Mouse (Mus musculus): ENCODE data around the gene Clta.

Clta gene

DNA sequence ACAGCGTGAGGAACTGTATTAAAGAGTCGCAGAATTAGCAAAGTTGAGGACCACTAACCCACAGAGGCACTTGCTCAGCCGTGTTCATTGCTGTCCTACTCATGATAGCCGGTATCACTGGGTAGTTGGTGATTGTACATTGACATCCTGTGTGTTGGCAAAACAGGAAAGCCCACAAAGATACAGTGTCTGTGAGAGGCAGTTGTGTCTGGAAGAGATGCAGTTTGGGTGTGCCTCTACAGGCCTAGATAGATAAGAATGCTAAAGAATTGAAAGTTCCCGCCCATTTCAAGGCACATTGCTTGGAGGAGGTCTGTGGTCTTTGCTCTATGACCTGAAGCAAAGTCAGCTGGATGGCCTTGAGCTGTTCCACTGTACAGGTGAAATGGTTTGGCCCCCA, at the start of gene Clta:
Clta (plus strand) TSS at position 327 of the 400 bp plus-strand sequence.
- DNase-seq (ENCODE audit: low read depth, low spot score) = no peak

DNA sequence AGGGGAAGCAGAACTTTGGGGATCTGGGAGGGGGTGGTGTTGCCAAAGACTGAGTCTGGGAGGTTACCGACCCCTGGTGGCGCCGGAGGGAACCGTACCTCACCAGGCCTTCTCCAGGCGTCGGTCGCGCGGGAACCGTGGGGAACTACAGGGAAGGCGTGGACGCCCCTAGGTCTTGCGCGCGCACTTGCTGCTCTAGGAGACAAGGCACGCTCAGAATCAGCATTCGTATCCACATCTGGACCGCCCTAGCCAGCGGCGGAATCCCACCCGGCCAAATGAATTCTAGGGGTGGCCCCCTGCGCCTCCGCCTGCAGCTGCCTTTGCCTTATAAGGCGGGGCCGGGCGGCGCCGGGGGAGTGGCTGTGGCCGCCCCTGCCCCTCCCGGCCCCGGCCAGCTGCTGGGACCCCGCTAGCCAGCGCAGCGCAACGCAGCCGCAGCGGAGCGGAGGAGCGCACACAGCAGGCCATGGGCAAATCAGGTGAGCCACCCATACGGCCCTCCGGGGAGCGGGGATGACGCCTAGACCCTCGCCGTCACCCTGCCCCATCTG, 46.9 kb upstream of the Clta start, which contains the start of gene Glipr2:
Glipr2 (plus strand) TSS at position 110 of the 554 bp plus-strand sequence.
- DNase-seq (ENCODE audit: low read depth, low spot score) = peak; percentile 53

DNA sequence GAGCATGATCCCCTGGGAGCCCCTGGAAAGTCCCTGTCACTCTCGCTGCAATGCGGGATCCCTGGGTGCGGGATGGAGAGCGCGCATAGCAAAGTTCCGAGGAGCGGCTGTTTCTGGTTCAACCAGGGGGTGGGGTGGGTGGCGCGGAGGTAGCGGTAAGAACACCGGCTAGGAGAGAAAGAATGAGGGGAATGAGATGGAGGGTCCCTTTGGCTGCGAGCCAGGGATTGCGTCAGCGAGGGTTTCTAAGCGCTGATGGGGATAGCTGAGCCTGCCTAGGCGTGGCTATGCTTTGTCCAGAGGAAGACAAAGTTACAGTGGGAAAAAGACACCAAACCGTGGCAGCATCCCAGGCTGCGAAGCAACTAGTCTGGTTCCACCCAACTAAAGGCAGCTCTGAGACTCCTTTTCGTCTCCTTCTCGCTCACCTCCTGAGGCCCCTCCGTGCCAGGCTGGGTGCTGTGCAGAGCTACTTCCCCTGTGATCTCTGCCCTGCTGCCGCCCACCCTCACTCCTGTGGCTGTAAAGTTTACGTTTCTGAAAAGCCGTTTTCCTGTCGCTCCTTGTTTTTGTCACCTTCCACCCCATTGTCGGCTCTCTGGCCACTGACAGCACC, 46.3 kb upstream of the Clta start:
- peak; percentile 11 for DNase-seq (ENCODE audit: low read depth, low spot score)

DNA sequence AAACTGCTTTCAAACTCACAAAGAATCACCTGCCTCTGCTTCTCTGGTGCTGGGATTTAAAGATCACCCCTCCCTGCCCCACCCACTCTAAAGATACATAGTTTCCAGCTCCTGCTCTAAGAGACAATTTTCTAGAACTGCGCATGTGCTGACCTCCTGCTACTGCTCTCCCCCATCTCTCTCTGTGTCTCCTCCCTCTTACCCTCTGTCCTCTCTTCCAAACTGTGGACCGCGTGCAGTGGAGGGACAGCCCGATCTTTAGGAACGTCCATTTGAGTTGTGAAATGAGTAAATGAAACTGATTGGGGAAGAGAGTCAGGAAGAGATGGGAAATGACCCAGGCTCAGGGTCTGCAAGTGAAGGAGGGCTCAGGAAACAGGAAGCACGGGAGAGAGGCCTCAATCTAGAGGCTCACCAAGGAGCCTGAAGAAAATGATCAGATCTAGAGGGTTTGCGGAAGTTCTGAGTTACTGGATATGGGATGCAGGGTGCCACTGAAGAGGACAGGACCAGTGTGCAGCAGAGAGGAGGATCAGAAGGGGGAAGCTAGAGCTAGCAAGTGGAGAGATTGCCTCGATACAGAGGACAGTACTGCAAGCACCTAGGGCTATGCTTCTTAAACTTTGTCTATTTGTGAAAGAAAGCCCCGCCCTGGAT, 44.6 kb upstream of the Clta start:
- no peak for DNase-seq (ENCODE audit: low read depth, low spot score)

DNA sequence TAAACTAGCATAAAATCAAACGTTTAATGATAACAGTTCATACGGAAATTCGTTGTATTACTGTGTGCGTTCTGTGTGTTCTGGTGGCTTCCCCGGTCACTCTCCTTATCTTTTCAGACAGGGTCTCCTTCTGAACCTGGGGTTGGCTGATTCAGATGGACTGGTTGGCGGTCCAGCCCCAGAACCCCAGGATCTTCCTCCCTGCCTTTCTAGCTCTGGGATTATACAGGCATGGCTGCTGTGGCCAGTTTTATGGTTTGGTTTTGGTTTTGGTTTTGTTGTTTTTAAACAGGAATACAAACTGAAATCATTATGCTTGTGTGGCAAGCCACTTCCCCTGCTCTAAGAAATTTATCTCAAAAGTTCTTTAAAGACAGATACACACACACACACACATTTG, 44.0 kb upstream of the Clta start:
- no peak for DNase-seq (ENCODE audit: low read depth, low spot score)

DNA sequence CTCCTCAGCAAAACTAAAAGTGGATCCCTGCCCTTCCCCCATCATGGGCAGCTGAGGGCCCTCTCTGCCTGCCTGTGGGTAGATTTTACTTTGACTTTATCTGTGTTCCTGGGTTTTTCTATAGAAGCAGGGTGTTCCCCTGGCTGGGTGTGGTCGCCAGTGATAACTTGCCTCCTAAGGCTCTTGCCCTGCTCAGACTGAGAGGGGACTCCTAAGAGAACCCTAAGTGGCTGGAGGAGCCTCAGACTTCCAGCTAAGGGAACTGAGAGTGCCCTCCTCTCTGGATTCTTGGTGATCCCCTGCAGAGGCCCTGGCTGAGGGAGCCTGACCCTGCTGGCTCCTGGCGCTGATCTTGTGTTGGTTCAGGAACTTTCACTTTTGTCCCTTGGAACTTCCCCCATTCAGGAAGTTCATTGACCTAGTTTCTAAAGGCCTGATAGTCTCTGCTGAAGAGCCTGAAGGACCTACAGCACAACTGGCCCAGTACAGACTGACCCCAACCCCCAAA, 39.9 kb upstream of the Clta start:
- no peak for DNase-seq (ENCODE audit: low read depth, low spot score)

DNA sequence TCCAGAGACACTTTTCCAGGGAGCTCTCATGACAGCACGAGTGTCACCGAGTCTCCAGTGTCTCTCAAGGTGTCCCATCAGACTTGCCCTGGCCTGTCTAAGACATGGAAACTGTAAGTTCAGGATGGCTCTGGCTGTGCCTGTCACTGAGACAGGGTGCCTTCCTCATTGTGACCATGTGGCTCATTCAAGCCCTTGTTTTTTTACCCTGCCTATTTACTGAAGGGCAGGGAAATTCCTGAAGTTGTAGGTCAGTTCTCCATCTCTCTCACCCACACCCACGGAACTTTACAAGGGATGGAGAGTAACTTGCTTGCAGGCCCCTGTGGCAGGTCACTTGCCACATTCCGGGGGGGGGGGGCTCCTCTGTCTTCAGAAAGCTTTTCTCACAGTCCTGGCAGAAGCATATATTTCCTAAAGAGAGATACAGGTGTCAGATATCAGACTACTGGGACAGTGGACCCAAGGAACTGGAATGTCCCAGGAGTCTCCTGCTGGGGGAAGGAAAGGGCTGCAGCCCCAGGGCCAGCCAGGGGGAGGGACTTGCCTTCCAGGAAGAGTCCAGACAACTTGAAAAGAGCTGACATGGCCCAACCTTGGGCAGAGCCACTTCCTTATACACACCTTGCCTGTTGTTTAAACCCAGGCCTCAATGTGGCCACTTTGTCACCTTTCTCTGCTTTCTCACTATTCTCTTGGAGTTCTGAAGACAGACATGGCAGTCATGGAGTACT, 39.1 kb upstream of the Clta start:
- DNase-seq (ENCODE audit: low read depth, low spot score) = no peak

DNA sequence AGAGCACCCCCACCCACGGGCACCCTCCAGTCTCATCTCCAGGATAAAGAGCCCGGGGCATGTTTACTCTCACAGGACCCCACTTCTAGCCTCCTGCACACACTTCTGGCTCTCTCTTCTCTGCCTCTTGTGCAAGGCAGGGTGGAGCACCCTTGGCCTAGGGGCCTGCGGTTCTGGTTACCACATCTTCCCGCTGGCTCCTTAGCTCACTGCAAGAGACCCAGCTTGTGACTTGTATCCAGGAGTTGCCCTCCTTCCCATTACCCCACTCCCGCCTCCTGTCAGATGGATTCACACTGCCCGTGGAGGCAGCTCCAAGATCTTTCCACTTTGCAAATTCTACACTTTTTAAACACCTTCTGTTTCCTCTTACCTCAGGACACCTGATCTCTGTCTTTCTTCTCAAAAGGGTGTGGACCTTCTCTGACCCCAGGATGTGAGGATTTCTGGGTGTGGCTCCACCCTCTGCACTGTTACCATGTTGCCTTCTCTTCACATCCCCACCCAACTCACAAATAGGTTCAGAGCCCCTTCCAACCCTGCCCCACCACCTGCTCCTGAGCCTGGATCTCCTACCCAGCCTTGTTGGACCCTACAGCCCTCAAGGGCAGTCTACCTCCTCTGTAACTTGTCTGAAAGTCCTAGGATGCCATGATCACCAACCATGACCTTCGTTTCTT, 38.3 kb upstream of the Clta start:
- no peak for DNase-seq (ENCODE audit: low read depth, low spot score)

DNA sequence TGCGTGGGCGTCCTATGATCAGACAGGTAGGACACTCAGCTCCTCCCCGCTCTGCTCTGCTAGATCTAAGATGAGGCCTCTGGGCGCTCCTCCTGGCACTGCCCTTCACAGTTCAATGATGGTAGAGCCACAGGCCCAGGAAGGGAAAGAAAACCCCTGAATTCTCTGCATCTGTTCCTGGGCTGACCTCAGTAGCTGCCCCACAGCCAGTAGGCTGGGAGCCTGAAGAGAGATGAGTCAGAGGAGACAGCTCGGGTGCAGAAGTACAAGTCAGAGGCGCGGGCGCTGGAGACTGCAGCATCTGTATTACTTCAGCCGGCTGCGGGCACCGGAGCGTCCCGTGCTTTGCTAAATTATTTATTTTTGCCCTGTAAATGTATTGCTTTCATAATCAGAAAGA, 35.6 kb upstream of the Clta start:
- DNase-seq (ENCODE audit: low read depth, low spot score) = no peak

DNA sequence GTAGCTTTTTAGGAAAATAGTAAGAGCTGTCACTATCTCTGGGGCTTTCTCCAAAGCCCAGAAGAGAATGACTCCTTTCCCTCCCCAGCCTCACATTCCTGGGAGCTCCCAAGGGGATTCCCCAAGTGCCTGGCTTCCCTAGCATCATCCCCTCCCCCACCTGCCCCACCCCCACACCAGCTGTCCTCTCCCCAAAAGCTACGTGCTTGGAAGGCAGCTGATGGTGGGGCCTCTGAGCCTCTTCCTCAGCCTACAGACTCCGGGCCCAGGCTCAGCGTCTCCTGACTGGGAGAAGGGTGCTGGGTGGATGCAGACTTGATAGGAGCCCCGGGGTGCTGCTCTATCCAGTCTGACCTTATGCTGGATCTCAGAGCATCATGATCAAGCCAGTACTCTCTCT, 34.9 kb upstream of the Clta start:
- no peak for DNase-seq (ENCODE audit: low read depth, low spot score)

DNA sequence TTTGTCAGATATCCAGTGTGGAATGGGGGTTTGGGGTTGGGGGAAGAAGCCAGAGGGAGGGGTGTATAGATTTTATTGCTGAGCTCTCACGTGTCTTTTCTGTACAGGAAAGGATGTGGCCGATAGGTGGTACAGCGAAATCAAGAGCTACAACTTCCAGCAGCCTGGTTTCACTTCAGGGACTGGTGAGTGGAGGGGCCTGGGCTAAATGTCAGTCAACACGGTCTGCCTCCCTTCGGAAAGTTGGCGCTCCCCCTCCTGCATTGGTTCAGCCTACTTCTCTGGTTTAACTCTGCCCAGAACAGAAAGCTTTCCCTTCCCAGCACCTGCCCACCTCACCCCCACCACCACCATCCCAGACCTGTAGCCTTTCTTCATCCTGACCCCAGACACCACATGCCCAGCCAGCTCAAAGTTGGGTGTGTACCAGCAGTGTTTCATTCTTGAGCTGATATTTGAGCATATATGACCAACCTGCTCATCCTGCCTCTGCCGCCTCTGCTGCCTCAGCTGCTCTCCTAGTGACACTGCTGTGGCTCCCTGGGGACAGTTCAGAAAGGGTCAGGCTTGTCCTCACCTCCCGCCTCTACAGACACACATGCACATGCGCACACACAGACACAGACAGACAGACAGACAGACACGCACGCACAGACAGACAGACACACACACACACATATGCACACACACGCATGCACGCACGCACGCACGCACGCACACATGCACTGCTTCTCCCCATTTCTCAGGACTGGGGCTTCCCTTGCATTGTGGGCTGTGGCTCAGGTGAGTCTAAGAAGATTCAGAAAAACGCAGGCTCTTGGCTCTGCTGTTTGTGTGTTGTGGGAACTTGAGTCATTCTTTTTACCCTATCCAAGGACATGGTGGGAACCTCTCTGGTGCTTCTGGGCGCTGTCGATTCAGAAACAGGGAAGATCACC, 33.6 kb upstream of the Clta start:
- no peak for DNase-seq (ENCODE audit: low read depth, low spot score)

DNA sequence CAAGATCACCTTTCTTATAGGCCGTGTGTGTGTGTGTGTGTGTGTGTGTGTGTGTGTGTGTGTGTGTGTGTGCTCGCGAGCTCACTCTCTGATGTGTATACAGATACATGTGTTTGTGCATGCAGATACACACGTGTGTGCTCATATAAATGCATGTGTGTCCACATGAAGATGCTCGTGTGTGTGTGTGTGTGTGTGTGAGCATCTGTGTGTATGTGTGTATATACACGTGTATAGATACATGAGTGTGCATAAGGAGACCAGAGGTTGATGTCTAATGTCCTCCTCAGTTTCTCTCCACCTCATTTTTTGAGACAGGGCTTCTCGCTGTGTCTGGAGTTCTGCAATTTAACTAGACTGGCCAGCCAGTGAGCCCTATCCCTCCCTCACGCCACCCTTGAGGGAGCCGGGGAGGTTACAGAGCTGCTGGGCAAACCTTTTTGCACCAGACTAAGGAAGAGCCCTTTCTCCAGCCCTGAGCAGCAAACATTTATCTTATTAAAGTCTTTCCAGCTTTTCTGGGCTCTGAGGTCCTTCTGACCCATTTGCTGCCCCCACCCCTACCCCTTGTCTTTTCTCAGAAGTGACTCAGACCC, 32.6 kb upstream of the Clta start:
- DNase-seq (ENCODE audit: low read depth, low spot score) = no peak

DNA sequence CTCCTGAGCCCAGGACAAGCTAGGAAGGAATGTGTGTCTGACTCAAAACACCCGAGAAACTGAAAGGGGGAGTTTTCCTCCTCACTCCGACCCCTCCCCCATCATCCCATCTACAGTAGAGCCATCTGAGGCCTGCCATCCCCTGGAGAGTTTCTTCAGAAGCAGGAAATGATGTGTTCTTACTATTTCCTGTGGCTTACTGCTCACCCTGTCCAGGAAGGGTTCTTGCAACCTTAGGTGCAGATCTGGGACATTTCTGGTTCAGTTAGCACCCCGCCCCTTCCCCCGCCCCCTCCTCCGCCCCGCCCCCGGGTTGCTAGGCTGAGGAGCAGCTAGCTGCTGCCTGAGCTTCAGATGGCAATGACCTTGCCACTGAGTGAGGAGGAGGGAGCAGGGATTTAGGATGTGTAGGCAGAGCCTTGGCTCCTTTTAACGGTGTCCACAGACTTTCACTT, 32.1 kb upstream of the Clta start:
- DNase-seq (ENCODE audit: low read depth, low spot score) = no peak

DNA sequence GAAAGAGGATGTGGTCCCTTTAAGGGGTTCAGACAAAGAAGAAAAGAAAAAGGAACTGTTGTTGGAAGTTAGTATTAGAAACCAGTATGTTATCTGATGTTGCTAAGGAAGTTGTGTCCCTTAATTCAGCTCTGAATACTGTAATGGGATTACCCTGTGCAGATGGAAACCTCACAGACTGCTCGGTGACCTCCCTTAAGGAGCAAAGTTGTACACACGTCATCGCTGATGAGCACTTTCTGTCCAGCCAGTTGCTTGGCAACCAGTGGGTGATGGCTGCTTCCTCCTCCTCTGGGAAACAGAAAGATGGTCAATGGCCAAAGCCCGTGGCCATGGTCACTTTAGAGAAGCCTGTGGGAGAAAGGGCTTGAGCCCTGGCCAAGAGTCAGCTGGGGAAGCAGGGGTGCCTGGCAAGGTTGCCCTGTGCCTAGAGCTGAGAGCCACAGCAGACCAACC, 30.7 kb upstream of the Clta start:
- DNase-seq (ENCODE audit: low read depth, low spot score) = no peak

DNA sequence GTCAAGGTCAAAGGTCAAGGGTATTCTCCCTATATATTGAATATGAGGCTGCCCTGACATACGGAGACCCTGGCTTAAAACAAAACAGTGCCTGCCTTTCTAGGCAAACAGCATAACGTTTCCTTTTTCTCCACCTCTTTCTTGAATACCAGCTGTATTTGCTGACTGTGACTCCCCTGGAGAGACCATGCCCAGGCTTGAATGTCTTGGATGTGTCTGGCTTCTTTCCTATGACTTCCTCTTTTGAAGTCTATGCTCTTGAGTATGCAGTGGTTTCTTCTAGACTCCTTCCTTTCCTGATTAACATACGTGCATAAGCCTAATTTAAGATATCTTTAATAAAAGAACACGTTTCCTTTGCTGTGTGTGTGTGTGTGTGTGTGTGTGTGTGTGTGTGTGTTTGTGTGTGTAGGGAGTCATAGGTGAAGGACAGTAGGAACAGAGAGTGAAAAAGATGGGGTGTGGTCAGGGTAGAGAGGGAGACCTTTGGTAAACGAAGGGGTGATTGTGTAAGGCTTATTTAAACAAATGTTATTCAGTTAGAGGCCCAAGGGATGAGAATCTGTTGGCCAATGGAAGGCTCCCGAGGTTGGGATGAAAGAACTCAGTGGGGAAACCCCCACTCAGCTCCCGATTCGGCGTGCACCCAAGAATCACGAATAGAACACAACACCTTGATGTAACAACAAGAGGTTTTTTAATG, 29.2 kb upstream of the Clta start:
- DNase-seq (ENCODE audit: low read depth, low spot score) = no peak

DNA sequence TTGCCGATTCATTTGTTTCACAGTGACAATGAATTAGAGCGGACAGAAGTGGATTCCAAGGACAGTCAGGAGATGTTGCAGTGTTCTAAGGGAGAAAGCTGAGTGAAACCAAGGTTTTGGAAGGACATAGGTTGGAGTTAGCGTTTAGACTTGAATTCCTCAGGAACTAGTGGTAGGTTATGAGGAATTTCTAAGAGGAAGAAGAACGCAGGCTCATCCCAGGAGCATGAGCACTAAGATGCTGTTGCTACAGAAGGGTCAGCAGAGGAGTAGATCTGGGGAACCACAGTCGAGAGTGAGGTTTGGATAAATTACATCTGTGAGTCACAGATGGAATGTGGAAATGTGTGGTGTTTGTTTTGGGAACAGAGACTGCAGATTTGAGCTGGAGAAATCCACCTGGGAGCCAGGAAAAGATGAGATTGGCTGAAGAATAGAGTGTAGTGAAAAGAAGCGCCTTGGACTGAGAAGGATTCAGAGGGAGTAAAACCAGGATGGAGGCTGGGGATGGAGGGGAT, 28.0 kb upstream of the Clta start:
- no peak for DNase-seq (ENCODE audit: low read depth, low spot score)

DNA sequence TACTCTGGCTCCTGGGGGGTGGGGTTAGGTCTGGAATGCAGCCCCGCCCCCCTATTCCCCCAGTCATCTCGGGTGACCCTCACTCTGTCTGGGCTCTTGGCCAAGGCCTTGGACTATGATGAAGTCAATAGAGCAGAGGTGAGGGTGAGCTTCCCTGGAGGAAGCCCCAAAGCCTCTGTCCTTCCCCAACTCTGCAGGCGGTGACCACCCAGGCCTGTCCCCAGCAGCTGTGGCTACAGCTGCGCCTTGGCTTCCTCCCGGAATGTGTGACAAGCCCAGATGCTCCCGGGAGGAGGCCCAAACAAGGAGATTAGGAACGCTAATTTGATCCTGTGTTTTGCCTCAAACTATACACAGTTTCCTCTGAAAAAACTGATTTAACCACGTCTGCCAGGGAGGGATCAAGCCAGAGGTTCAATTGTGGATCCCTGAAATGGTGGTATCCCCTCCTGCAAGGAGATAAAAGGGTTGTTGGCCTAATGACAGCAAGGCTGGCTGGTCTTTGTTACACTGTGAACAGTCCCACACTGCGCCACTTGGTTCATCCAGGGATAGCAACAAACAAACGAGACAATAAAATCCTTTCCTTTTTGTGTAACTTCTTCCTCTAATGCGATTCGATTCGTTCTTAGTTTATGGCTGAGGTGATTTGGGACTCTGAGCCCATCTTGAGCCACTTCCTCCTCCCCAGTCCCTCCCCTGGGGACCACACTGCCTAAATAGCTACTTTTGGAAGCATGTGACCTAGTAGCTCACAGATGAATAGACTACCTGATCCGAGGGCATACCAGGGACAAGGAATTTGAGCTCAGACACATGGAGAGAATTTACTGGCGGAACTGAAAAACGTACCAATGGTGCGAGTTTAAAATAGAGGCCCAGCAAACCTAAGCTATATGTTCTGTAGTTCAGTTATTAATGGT, 25.5 kb upstream of the Clta start:
- no peak for DNase-seq (ENCODE audit: low read depth, low spot score)

DNA sequence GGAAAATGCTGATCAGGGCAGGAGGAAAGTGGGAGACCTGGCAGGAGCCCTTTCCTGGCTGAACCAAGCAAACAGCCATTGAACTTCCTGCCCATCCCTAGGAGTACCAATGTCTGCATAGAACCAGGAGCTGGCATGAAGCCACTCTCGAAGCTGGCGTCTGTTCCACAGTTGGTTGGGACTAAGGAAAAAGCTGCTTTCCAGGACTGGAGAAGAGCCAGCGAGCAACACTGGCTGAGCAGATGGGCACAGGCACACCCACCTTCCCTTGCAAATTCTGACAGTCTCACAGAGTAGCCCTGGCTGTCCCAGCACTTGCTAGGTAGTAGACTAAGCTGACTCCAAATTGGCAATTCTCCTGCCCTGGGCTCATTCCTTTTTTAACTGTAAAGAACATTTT, 24.5 kb upstream of the Clta start:
- DNase-seq (ENCODE audit: low read depth, low spot score) = no peak
